Mouse (Mus musculus) olfactory bulb, adult 2 months (tissue): Measurements from ENCODE around the gene Gm21983.

Source experiments
- CTCF ChIP-seq: fragments of 200-500 bp; IDR thresholded peaks from 2 replicates; pipeline ENCODE4 v1.5.1; 2012; ENCODE audit warnings: low read depth, mild to moderate bottlenecking, low read length, moderate library complexity; ENCODE audit not compliant: insufficient read depth
- POLR2A ChIP-seq: fragments of 200-500 bp; IDR thresholded peaks from 2 replicates; pipeline ENCODE4 v1.6.1; 2012; ENCODE audit warnings: mild to moderate bottlenecking, low read depth, low read length, moderate library complexity; ENCODE audit not compliant: insufficient read depth

DNA sequence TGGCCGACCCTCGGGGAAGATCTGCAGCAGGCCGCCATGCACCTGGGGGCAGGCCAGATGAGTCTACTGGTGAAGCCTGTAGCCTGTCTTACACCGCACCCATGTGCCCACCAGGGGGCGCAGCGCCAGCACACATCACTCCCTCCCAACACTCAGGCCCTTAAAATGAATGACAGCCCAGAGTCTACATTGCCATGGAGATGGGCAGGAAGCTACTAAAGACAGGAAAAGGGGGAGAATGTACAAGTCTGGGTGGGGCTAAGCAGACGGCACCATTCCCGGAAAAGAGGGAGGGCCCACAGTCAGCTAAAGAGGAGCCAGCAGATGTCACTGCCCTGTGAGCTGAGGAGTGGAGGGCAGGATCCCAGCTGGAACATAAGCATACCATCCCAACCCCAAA is 21.0 kb downstream of the Gm21983 start:
- TF ChIP-seq CTCF (peak; percentile 94), POLR2A (no peak)
